Mouse (Mus musculus) liver, embryonic 14.5 days (tissue): ENCODE results near the gene Ascl5.

Experiments used
- CTCF ChIP-seq: IDR thresholded peaks from 2 replicates; pipeline ENCODE4 v1.5.1; 2016; ENCODE audit warnings: antibody characterized with exemption, low read depth, control low read depth
- EP300 ChIP-seq: IDR thresholded peaks from 2 replicates; pipeline ENCODE4 v1.6.1; 2016; ENCODE audit warnings: antibody characterized with exemption, low read depth

GRCm38 (mm10) chr1:136031697-136032096, 18.9 kb upstream of the Ascl5 start:
- TF ChIP-seq CTCF = no peak
- TF ChIP-seq EP300 = no peak
